Mouse (Mus musculus): ENCODE data around the gene Man1a.

The Man1a gene

GRCm38 (mm10) chr10:54076420-54076819, at the start of gene Man1a:
Gene Man1a, minus strand, starts transcription at chr10:54076609.
- DNase-seq (ENCODE audit: low read depth, low spot score), result peak; percentile 50

GRCm38 (mm10) chr10:54121816-54122215, 45.4 kb upstream of the Man1a start:
- DNase-seq (ENCODE audit: low read depth, low spot score), result no peak

- no peak for DNase-seq (ENCODE audit: low read depth, low spot score)
These were observed 44.0 kb upstream of the Man1a start for GRCm38 (mm10) chr10:54120375-54120774.

GRCm38 (mm10) chr10:54119303-54119702, 42.9 kb upstream of the Man1a start:
- DNase-seq (ENCODE audit: low read depth, low spot score), result no peak

GRCm38 (mm10) chr10:54118223-54118912, 42.0 kb upstream of the Man1a start:
- DNase-seq (ENCODE audit: low read depth, low spot score), result peak; percentile 6

GRCm38 (mm10) chr10:54117763-54118162, 41.4 kb upstream of the Man1a start:
- DNase-seq (ENCODE audit: low read depth, low spot score), result peak; percentile 33

- no peak for DNase-seq (ENCODE audit: low read depth, low spot score)
These were observed 27.3 kb upstream of the Man1a start for GRCm38 (mm10) chr10:54103671-54104070.

- DNase-seq (ENCODE audit: low read depth, low spot score), result no peak
These were observed 15.7 kb upstream of the Man1a start for GRCm38 (mm10) chr10:54092081-54092480.

- DNase-seq (ENCODE audit: low read depth, low spot score), result no peak
These were observed 13.5 kb upstream of the Man1a start for GRCm38 (mm10) chr10:54089923-54090322.

GRCm38 (mm10) chr10:54087346-54087745, 10.9 kb upstream of the Man1a start:
- no peak for DNase-seq (ENCODE audit: low read depth, low spot score)

GRCm38 (mm10) chr10:54085073-54085472, 8.7 kb upstream of the Man1a start:
- no peak for DNase-seq (ENCODE audit: low read depth, low spot score)

- DNase-seq (ENCODE audit: low read depth, low spot score), result no peak
These were observed 596 bp upstream of the Man1a start for GRCm38 (mm10) chr10:54077005-54077404.

- DNase-seq (ENCODE audit: low read depth, low spot score), result peak; percentile 87
These were observed 883 bp downstream of the Man1a start for GRCm38 (mm10) chr10:54075441-54076010.

GRCm38 (mm10) chr10:54074609-54075421, 1.6 kb downstream of the Man1a start:
- DNase-seq (ENCODE audit: low read depth, low spot score), result no peak

GRCm38 (mm10) chr10:54074247-54074608, 2.2 kb downstream of the Man1a start:
- no peak for DNase-seq (ENCODE audit: low read depth, low spot score)

- DNase-seq (ENCODE audit: low read depth, low spot score), result no peak
These were observed 2.7 kb downstream of the Man1a start for GRCm38 (mm10) chr10:54073641-54074203.

GRCm38 (mm10) chr10:54072336-54072735, 4.1 kb downstream of the Man1a start:
- no peak for DNase-seq (ENCODE audit: low read depth, low spot score)

- no peak for DNase-seq (ENCODE audit: low read depth, low spot score)
These were observed 5.9 kb downstream of the Man1a start for GRCm38 (mm10) chr10:54070496-54070895.

GRCm38 (mm10) chr10:54069412-54069811, 7.0 kb downstream of the Man1a start:
- DNase-seq (ENCODE audit: low read depth, low spot score), result no peak

- DNase-seq (ENCODE audit: low read depth, low spot score), result no peak
These were observed 9.7 kb downstream of the Man1a start for GRCm38 (mm10) chr10:54066683-54067082.

GRCm38 (mm10) chr10:54063551-54064260, 12.7 kb downstream of the Man1a start:
- DNase-seq (ENCODE audit: low read depth, low spot score), result no peak

GRCm38 (mm10) chr10:54062835-54063234, 13.6 kb downstream of the Man1a start:
- DNase-seq (ENCODE audit: low read depth, low spot score), result no peak

Data from mesoderm, embryonic 11.5 days (tissue).